Mouse (Mus musculus): ENCODE results near the gene Amy2a2.
"Not testable (repeated sequence)": the region's sequence is repeated elsewhere in the genome, so short reads cannot be mapped to it uniquely, and the experiment has no call there.

Amy2a2 gene

GRCm38 (mm10) chr3:113356558-113356957 lies at the start of gene Amy2a2:
Gene Amy2a2, minus strand, starts transcription at chr3:113356658.
- not testable (repeated sequence) for DNase-seq (ENCODE audit: low read depth in 2 of 2, low spot score in 2 of 2)

GRCm38 (mm10) chr3:113345484-113345883 lies 11.0 kb downstream of the Amy2a2 start:
- DNase-seq (ENCODE audit: low read depth in 2 of 2, low spot score in 2 of 2): not testable (repeated sequence)

DNA sequence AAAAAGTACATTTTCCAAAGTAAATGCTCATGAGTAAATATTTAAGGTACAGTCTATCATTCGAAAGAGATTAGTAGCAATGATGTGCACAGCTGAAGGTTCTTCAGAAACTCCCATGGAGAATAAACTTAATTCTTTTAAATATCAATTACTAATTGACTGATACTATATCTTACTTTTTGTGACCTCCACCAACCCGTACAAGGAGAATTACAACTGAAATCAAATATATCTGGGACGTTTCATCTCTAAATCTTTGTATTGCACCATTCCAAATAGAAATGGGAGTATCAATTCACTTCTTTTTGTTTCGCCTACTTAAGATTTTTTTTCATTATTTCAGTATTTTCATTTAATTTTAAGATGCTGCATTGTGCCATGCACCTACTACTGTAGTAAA lies 32.5 kb downstream of the Amy2a2 start, which contains the start of gene Amy2a3:
Gene Amy2a3 (minus strand): TSS at position 101 of the 400 bp plus-strand sequence.
- DNase-seq (ENCODE audit: low read depth in 2 of 2, low spot score in 2 of 2): not testable (repeated sequence)

DNA sequence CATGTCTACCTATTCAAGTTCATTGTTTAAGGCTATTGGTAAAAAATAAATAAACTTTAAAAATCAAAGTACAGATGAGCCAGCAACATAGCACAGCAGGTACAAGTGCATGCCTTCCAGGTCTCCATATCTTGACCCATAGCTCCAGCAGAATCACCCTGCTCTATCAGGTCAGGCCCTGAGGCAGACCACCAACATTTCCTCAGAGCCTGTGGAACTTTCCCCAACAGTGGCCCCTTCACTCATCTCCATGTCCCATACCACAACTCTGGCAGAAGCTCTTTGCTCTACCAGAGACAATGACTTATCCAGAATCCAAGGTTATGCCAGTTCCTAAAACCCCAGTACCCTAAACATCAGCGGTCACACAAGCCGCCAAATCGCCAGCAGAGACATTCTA lies 43.5 kb downstream of the Amy2a2 start:
- not testable (repeated sequence) for DNase-seq (ENCODE audit: low read depth in 2 of 2, low spot score in 2 of 2)

Measured in CD8-positive naive resting alpha-beta T cell, adult 2 months (primary cell).